Mouse (Mus musculus): ENCODE results near the gene Pde4a. TPM values are rescaled to one million over a fixed set of nuclear protein-coding genes. Genes with fewer than 3 reads are reported as not detected.
"Not testable (repeated sequence)": the region's sequence is repeated elsewhere in the genome, so short reads cannot be mapped to it uniquely, and the experiment has no call there.

Pde4a gene
- polyA plus RNA-seq, 1 experiment from 2014 or later = 23.7 TPM

- peaks cover 61% of the 10 kb centered on the region for H3K27me3 ChIP-seq
- H3K9ac ChIP-seq (replicated peaks) = peak overlapping the region; percentile 46
- no peaks in the 10 kb centered on the region for H3K36me3 ChIP-seq
- no peaks in the 10 kb centered on the region for H3K9me3 ChIP-seq
- WGBS = 3% methylated on average over 42 of the region's 42 CpGs
- H3K4me2 ChIP-seq (replicated peaks) = peak overlapping the region; percentile 82
- no peak overlapping the region for H3K27ac ChIP-seq (replicated peaks)
- ATAC-seq (replicated peaks) = 0 out of 2 replicates have a peak, but pooled peaks have one; percentile 11
- H3K4me3 ChIP-seq = peak overlapping the region; percentile 46
- H3K4me1 ChIP-seq = peaks cover 24% of the 10 kb centered on the region
Observed at GRCm38 (mm10) chr9:21243826-21244427, 78.4 kb downstream of the Pde4a start.

- under 1% methylated on average over 72 of the region's 72 CpGs for WGBS
- no peak overlapping the region for H3K27ac ChIP-seq (replicated peaks)
- H3K27me3 ChIP-seq = peaks cover 67% of the 10 kb centered on the region
- H3K36me3 ChIP-seq = no peaks in the 10 kb centered on the region
- peak overlapping the region; percentile 46 for H3K9ac ChIP-seq (replicated peaks)
- peak; percentile 55 for ATAC-seq (replicated peaks)
- no peaks in the 10 kb centered on the region for H3K9me3 ChIP-seq
- H3K4me3 ChIP-seq = peak overlapping the region; percentile 46
- H3K4me1 ChIP-seq = peaks cover 21% of the 10 kb centered on the region
- H3K4me2 ChIP-seq (replicated peaks) = peak overlapping the region; percentile 82
Observed at GRCm38 (mm10) chr9:21244428-21245112, 79.1 kb downstream of the Pde4a start.

- 3% methylated on average over 16 of the region's 16 CpGs for WGBS
- Histone ChIP-seq H3K9me3 (no peaks in the 10 kb centered on the region), H3K4me1 (peaks cover 21% of the 10 kb centered on the region), H3K9ac (replicated peaks) (peak overlapping the region; percentile 46), H3K27me3 (peaks cover 73% of the 10 kb centered on the region), H3K27ac (replicated peaks) (no peak overlapping the region), H3K4me2 (replicated peaks) (peak overlapping the region; percentile 82), H3K36me3 (no peaks in the 10 kb centered on the region), H3K4me3 (peak overlapping the region; percentile 46)
- ATAC-seq (replicated peaks) = no peak
Observed at GRCm38 (mm10) chr9:21245113-21245487, 79.6 kb downstream of the Pde4a start.

GRCm38 (mm10) chr9:21246342-21246741, 80.8 kb downstream of the Pde4a start:
- ATAC-seq (replicated peaks) = no peak
- WGBS = 67% methylated on average over 1 of the region's 1 CpGs
- H3K9me3 ChIP-seq = no peaks in the 10 kb centered on the region
- H3K27me3 ChIP-seq = peaks cover 79% of the 10 kb centered on the region
- H3K27ac ChIP-seq (replicated peaks) = no peak overlapping the region
- H3K4me1 ChIP-seq = peaks cover 21% of the 10 kb centered on the region
- no peak overlapping the region for H3K4me3 ChIP-seq
- H3K4me2 ChIP-seq (replicated peaks) = no peak overlapping the region
- H3K36me3 ChIP-seq = no peaks in the 10 kb centered on the region
- H3K9ac ChIP-seq (replicated peaks) = no peak overlapping the region

- no peak for ATAC-seq (replicated peaks)
- peak within 1 kb of the TSS; percentile 5 for H3K4me2 ChIP-seq (replicated peaks)
- H3K36me3 ChIP-seq = no peaks in the 10 kb centered on the region
- no peak within 1 kb of the TSS for H3K27ac ChIP-seq (replicated peaks)
- peak within 1 kb of the TSS; percentile 14; the same call in 1 of the 2 replicates for H3K4me3 ChIP-seq
- peaks cover 21% of the 10 kb centered on the region for H3K4me1 ChIP-seq
- no peaks in the 10 kb centered on the region for H3K9me3 ChIP-seq
- no peak within 1 kb of the TSS for H3K9ac ChIP-seq (replicated peaks)
- peaks cover 71% of the 10 kb centered on the region for H3K27me3 ChIP-seq
- under 1% methylated on average over 29 of the region's 30 CpGs for WGBS
Observed at GRCm38 (mm10) chr9:21248326-21248725, 82.8 kb downstream of the Pde4a start, which contains the start of gene S1pr5. S1pr5 (minus strand) TSS chr9:21248443.

- Histone ChIP-seq H3K4me1 (peaks cover 9% of the 10 kb centered on the region), H3K9ac (replicated peaks) (no peak overlapping the region), H3K36me3 (no peaks in the 10 kb centered on the region), H3K9me3 (no peaks in the 10 kb centered on the region), H3K27me3 (peaks cover 55% of the 10 kb centered on the region), H3K4me2 (replicated peaks) (no peak overlapping the region), H3K27ac (replicated peaks) (no peak overlapping the region), H3K4me3 (no peak overlapping the region)
- 48% methylated on average over 17 of the region's 17 CpGs for WGBS
- ATAC-seq (replicated peaks) = no peak
Observed at GRCm38 (mm10) chr9:21249629-21250508, 84.4 kb downstream of the Pde4a start.

GRCm38 (mm10) chr9:21250509-21250908, 85.0 kb downstream of the Pde4a start:
- no peak for ATAC-seq (replicated peaks)
- Histone ChIP-seq H3K27ac (replicated peaks) (no peak overlapping the region), H3K4me1 (peaks cover 3% of the 10 kb centered on the region), H3K9me3 (no peaks in the 10 kb centered on the region), H3K4me3 (no peak overlapping the region), H3K27me3 (peaks cover 49% of the 10 kb centered on the region), H3K9ac (replicated peaks) (no peak overlapping the region), H3K4me2 (replicated peaks) (no peak overlapping the region), H3K36me3 (no peaks in the 10 kb centered on the region)
- 60% methylated on average over 2 of the region's 2 CpGs for WGBS

- peaks cover 42% of the 10 kb centered on the region for H3K27me3 ChIP-seq
- no peak overlapping the region for H3K27ac ChIP-seq (replicated peaks)
- no peak for ATAC-seq (replicated peaks)
- 74% methylated on average over 13 of the region's 13 CpGs for WGBS
- H3K36me3 ChIP-seq = no peaks in the 10 kb centered on the region
- H3K9ac ChIP-seq (replicated peaks) = no peak overlapping the region
- no peaks in the 10 kb centered on the region for H3K9me3 ChIP-seq
- H3K4me1 ChIP-seq = peaks cover 3% of the 10 kb centered on the region
- H3K4me3 ChIP-seq = no peak overlapping the region
- H3K4me2 ChIP-seq (replicated peaks) = no peak overlapping the region
Observed at GRCm38 (mm10) chr9:21251116-21251735, 85.7 kb downstream of the Pde4a start.

GRCm38 (mm10) chr9:21254690-21255089, 89.2 kb downstream of the Pde4a start:
- Histone ChIP-seq H3K9me3 (no peaks in the 10 kb centered on the region), H3K27ac (replicated peaks) (no peak overlapping the region), H3K4me2 (replicated peaks) (no peak overlapping the region), H3K4me1 (no peaks in the 10 kb centered on the region), H3K36me3 (no peaks in the 10 kb centered on the region), H3K9ac (replicated peaks) (no peak overlapping the region), H3K27me3 (peaks cover 11% of the 10 kb centered on the region), H3K4me3 (no peak overlapping the region)
- ATAC-seq (replicated peaks) = no peak; the same call in 1 of the 2 replicates

- H3K27ac ChIP-seq (replicated peaks); H3K4me1 ChIP-seq; H3K4me3 ChIP-seq; H3K27me3 ChIP-seq; H3K4me2 ChIP-seq (replicated peaks); H3K9me3 ChIP-seq; H3K36me3 ChIP-seq; H3K9ac ChIP-seq (replicated peaks); ATAC-seq (replicated peaks): not testable (repeated sequence)
- 84% methylated on average over 4 of the region's 4 CpGs for WGBS
Observed at GRCm38 (mm10) chr9:21256349-21256748, 90.8 kb downstream of the Pde4a start.

- no peaks in the 10 kb centered on the region for H3K36me3 ChIP-seq
- WGBS = 78% methylated on average over 6 of the region's 6 CpGs
- H3K9me3 ChIP-seq = no peaks in the 10 kb centered on the region
- H3K9ac ChIP-seq (replicated peaks) = no peak overlapping the region
- H3K27ac ChIP-seq (replicated peaks) = no peak overlapping the region
- no peaks in the 10 kb centered on the region for H3K27me3 ChIP-seq
- ATAC-seq (replicated peaks) = no peak
- peaks cover 6% of the 10 kb centered on the region for H3K4me1 ChIP-seq
- no peak overlapping the region for H3K4me3 ChIP-seq
- H3K4me2 ChIP-seq (replicated peaks) = no peak overlapping the region
Observed at GRCm38 (mm10) chr9:21260491-21261040, 95.1 kb downstream of the Pde4a start.

All from forebrain, embryonic 15.5 days (tissue).